Mouse (Mus musculus): ENCODE results near the gene Fam129b.

Gene Fam129b

GRCm38 (mm10) chr2:32966689-32967631, 91.0 kb downstream of the Fam129b start:
- DNase-seq, result peak; percentile 90

GRCm38 (mm10) chr2:32968024-32968614, 92.2 kb downstream of the Fam129b start:
- DNase-seq, result no peak

- peak; percentile 50 for DNase-seq
These were observed 93.4 kb downstream of the Fam129b start for GRCm38 (mm10) chr2:32969326-32969725.

GRCm38 (mm10) chr2:32971235-32971634, 95.3 kb downstream of the Fam129b start:
- no peak for DNase-seq

- no peak for DNase-seq
These were observed 98.3 kb downstream of the Fam129b start for GRCm38 (mm10) chr2:32974216-32974615.

Measured in lung, postnatal 10 days (tissue).